Mouse (Mus musculus): ENCODE results near the gene Ldah. TPM values are rescaled to one million over a fixed set of nuclear protein-coding genes. Genes with fewer than 3 reads are reported as not detected.

Gene Ldah
- polyA plus RNA-seq, 1 experiment from 2014 or later, result 49.7 TPM

Other genes with a start within 250 kb of the Ldah start
- gene Apob, start 230.5 kb upstream of the Ldah start, polyA plus RNA-seq (2014; fragmentation: Nextera tagmentation; extraction: Ambion mirVana), result 0.15 and 0.22 TPM in 2 replicates
- not detected in 2 replicates for gene Gdf7, start 93.8 kb downstream of the Ldah start, polyA plus RNA-seq (2014; fragmentation: Nextera tagmentation; extraction: Ambion mirVana)
- gene Hs1bp3, start 105.3 kb downstream of the Ldah start, polyA plus RNA-seq (2014; fragmentation: Nextera tagmentation; extraction: Ambion mirVana), result 10.5 and 11.1 TPM in 2 replicates